Mouse (Mus musculus): ENCODE data around the gene Gabbr2. TPM values are rescaled to one million over a fixed set of nuclear protein-coding genes. Genes with fewer than 3 reads are reported as not detected.

Gene Gabbr2
- polyA plus RNA-seq, 1 experiment from 2014 or later = 0.12 TPM

- H3K27me3 ChIP-seq (replicated peaks) = no peaks in the 10 kb centered on the region
- no peak overlapping the region for H3K4me2 ChIP-seq
- no peaks in the 10 kb centered on the region for H3K9me3 ChIP-seq
- no peaks in the 10 kb centered on the region for H3K4me1 ChIP-seq
- H3K9ac ChIP-seq = no peak overlapping the region
- H3K4me3 ChIP-seq (replicated peaks) = no peak overlapping the region
- no peak overlapping the region for H3K27ac ChIP-seq
- ATAC-seq (ENCODE audit: insufficient read depth, low FRiP score, low read depth) = no peak
- H3K36me3 ChIP-seq = no peaks in the 10 kb centered on the region
- 43% methylated on average over 7 of the region's 7 CpGs for WGBS
Measured at GRCm38 (mm10) chr4:46795707-46796106, 196.0 kb downstream of the Gabbr2 start.

GRCm38 (mm10) chr4:46794583-46794982, 197.1 kb downstream of the Gabbr2 start:
- 82% methylated on average over 7 of the region's 7 CpGs for WGBS
- Histone ChIP-seq H3K36me3 (no peaks in the 10 kb centered on the region), H3K4me1 (no peaks in the 10 kb centered on the region), H3K4me2 (no peak overlapping the region), H3K9me3 (no peaks in the 10 kb centered on the region), H3K27ac (no peak overlapping the region), H3K27me3 (replicated peaks) (no peaks in the 10 kb centered on the region), H3K9ac (no peak overlapping the region), H3K4me3 (replicated peaks) (no peak overlapping the region)
- ATAC-seq (ENCODE audit: insufficient read depth, low FRiP score, low read depth) = no peak

- 84% methylated on average over 9 of the region's 9 CpGs for WGBS
- Histone ChIP-seq H3K27ac (no peak overlapping the region), H3K27me3 (replicated peaks) (no peaks in the 10 kb centered on the region), H3K9ac (no peak overlapping the region), H3K9me3 (no peaks in the 10 kb centered on the region), H3K4me2 (no peak overlapping the region), H3K4me3 (replicated peaks) (no peak overlapping the region), H3K36me3 (no peaks in the 10 kb centered on the region), H3K4me1 (no peaks in the 10 kb centered on the region)
- ATAC-seq (ENCODE audit: insufficient read depth, low FRiP score, low read depth) = no peak
Measured at GRCm38 (mm10) chr4:46792280-46793026, 199.2 kb downstream of the Gabbr2 start.

GRCm38 (mm10) chr4:46791268-46791951, 200.3 kb downstream of the Gabbr2 start:
- no peak overlapping the region for H3K27ac ChIP-seq
- H3K4me1 ChIP-seq = no peaks in the 10 kb centered on the region
- no peak for ATAC-seq (ENCODE audit: insufficient read depth, low FRiP score, low read depth)
- H3K36me3 ChIP-seq = no peaks in the 10 kb centered on the region
- no peak overlapping the region for H3K4me2 ChIP-seq
- no peaks in the 10 kb centered on the region for H3K9me3 ChIP-seq
- no peaks in the 10 kb centered on the region for H3K27me3 ChIP-seq (replicated peaks)
- H3K4me3 ChIP-seq (replicated peaks) = no peak overlapping the region
- WGBS = 67% methylated on average over 14 of the region's 14 CpGs
- H3K9ac ChIP-seq = no peak overlapping the region

- H3K4me3 ChIP-seq (replicated peaks) = no peak overlapping the region
- H3K9ac ChIP-seq = no peak overlapping the region
- H3K27ac ChIP-seq = no peak overlapping the region
- H3K9me3 ChIP-seq = no peaks in the 10 kb centered on the region
- no peaks in the 10 kb centered on the region for H3K4me1 ChIP-seq
- 33% methylated on average over 9 of the region's 9 CpGs for WGBS
- no peak for ATAC-seq (ENCODE audit: insufficient read depth, low FRiP score, low read depth)
- H3K4me2 ChIP-seq = no peak overlapping the region
- no peaks in the 10 kb centered on the region for H3K36me3 ChIP-seq
- no peaks in the 10 kb centered on the region for H3K27me3 ChIP-seq (replicated peaks)
Measured at GRCm38 (mm10) chr4:46790609-46791267, 200.9 kb downstream of the Gabbr2 start.

- no peaks in the 10 kb centered on the region for H3K36me3 ChIP-seq
- H3K4me1 ChIP-seq = no peaks in the 10 kb centered on the region
- H3K9me3 ChIP-seq = no peaks in the 10 kb centered on the region
- H3K27ac ChIP-seq = no peak overlapping the region
- no peak overlapping the region for H3K4me3 ChIP-seq (replicated peaks)
- ATAC-seq (ENCODE audit: insufficient read depth, low FRiP score, low read depth) = no peak
- H3K4me2 ChIP-seq = no peak overlapping the region
- H3K9ac ChIP-seq = no peak overlapping the region
- WGBS = 54% methylated on average over 14 of the region's 14 CpGs
- no peaks in the 10 kb centered on the region for H3K27me3 ChIP-seq (replicated peaks)
Measured at GRCm38 (mm10) chr4:46784430-46785049, 207.1 kb downstream of the Gabbr2 start.

GRCm38 (mm10) chr4:46781109-46781508, 210.6 kb downstream of the Gabbr2 start:
- H3K9me3 ChIP-seq = no peaks in the 10 kb centered on the region
- no peak overlapping the region for H3K4me3 ChIP-seq (replicated peaks)
- ATAC-seq (ENCODE audit: insufficient read depth, low FRiP score, low read depth) = no peak
- H3K36me3 ChIP-seq = no peaks in the 10 kb centered on the region
- H3K9ac ChIP-seq = no peak overlapping the region
- no peak overlapping the region for H3K27ac ChIP-seq
- H3K4me1 ChIP-seq = no peaks in the 10 kb centered on the region
- no peak overlapping the region for H3K4me2 ChIP-seq
- WGBS = 62% methylated on average over 6 of the region's 6 CpGs
- H3K27me3 ChIP-seq (replicated peaks) = no peaks in the 10 kb centered on the region

- no peaks in the 10 kb centered on the region for H3K36me3 ChIP-seq
- no peak overlapping the region for H3K4me2 ChIP-seq
- WGBS = 71% methylated on average over 5 of the region's 5 CpGs
- no peak overlapping the region for H3K4me3 ChIP-seq (replicated peaks)
- H3K27ac ChIP-seq = no peak overlapping the region
- H3K4me1 ChIP-seq = no peaks in the 10 kb centered on the region
- no peaks in the 10 kb centered on the region for H3K9me3 ChIP-seq
- H3K9ac ChIP-seq = no peak overlapping the region
- H3K27me3 ChIP-seq (replicated peaks) = no peaks in the 10 kb centered on the region
- ATAC-seq (ENCODE audit: insufficient read depth, low FRiP score, low read depth) = no peak
Measured at GRCm38 (mm10) chr4:46775959-46776358, 215.7 kb downstream of the Gabbr2 start.

GRCm38 (mm10) chr4:46774652-46775051, 217.0 kb downstream of the Gabbr2 start:
- H3K36me3 ChIP-seq = no peaks in the 10 kb centered on the region
- no peak for ATAC-seq (ENCODE audit: insufficient read depth, low FRiP score, low read depth)

GRCm38 (mm10) chr4:46773243-46773642, 218.4 kb downstream of the Gabbr2 start:
- no peak for ATAC-seq (ENCODE audit: insufficient read depth, low FRiP score, low read depth)
- 89% methylated on average over 3 of the region's 3 CpGs for WGBS
- Histone ChIP-seq H3K9me3 (no peaks in the 10 kb centered on the region), H3K27me3 (replicated peaks) (no peaks in the 10 kb centered on the region), H3K4me3 (replicated peaks) (no peak overlapping the region), H3K9ac (no peak overlapping the region), H3K36me3 (no peaks in the 10 kb centered on the region), H3K4me1 (no peaks in the 10 kb centered on the region), H3K4me2 (no peak overlapping the region), H3K27ac (no peak overlapping the region)

More at GRCm38 (mm10) chr4:46774652-46775051, 217.0 kb downstream of the Gabbr2 start:
- H3K9ac ChIP-seq = no peak overlapping the region
- WGBS = 16% methylated on average over 14 of the region's 14 CpGs
- no peak overlapping the region for H3K4me3 ChIP-seq (replicated peaks)
- H3K4me2 ChIP-seq = no peak overlapping the region
- H3K27ac ChIP-seq = no peak overlapping the region
- H3K27me3 ChIP-seq (replicated peaks) = no peaks in the 10 kb centered on the region
- H3K4me1 ChIP-seq = no peaks in the 10 kb centered on the region
- no peaks in the 10 kb centered on the region for H3K9me3 ChIP-seq

- 82% methylated on average over 2 of the region's 2 CpGs for WGBS
- ATAC-seq (ENCODE audit: insufficient read depth, low FRiP score, low read depth) = no peak
- Histone ChIP-seq H3K4me3 (replicated peaks) (no peak overlapping the region), H3K9ac (no peak overlapping the region), H3K36me3 (no peaks in the 10 kb centered on the region), H3K9me3 (no peaks in the 10 kb centered on the region), H3K27ac (no peak overlapping the region), H3K4me1 (no peaks in the 10 kb centered on the region), H3K4me2 (no peak overlapping the region), H3K27me3 (replicated peaks) (no peaks in the 10 kb centered on the region)
Measured at GRCm38 (mm10) chr4:46772591-46772990, 219.1 kb downstream of the Gabbr2 start.

GRCm38 (mm10) chr4:46771116-46771515, 220.6 kb downstream of the Gabbr2 start:
- H3K36me3 ChIP-seq = no peaks in the 10 kb centered on the region
- H3K9ac ChIP-seq = no peak overlapping the region
- H3K4me1 ChIP-seq = no peaks in the 10 kb centered on the region
- no peaks in the 10 kb centered on the region for H3K27me3 ChIP-seq (replicated peaks)
- no peak overlapping the region for H3K4me2 ChIP-seq
- H3K4me3 ChIP-seq (replicated peaks) = no peak overlapping the region
- no peaks in the 10 kb centered on the region for H3K9me3 ChIP-seq
- 83% methylated on average over 12 of the region's 12 CpGs for WGBS
- no peak for ATAC-seq (ENCODE audit: insufficient read depth, low FRiP score, low read depth)
- H3K27ac ChIP-seq = no peak overlapping the region
